Mouse (Mus musculus) midbrain, postnatal 0 days (tissue): ENCODE results near the gene Macf1. TPM values are rescaled to one million over a fixed set of nuclear protein-coding genes. Genes with fewer than 3 reads are reported as not detected.
A peak's percentile ranks its signal among the peaks of the same experiment; 100 is the strongest.
"Not testable (repeated sequence)": the region's sequence is repeated elsewhere in the genome, so short reads cannot be mapped to it uniquely, and the experiment has no call there.

ENCODE experiments used
- ATAC-seq: fragments of 200-750 bp; cut with Nextera tagmentation; 2 replicates; pipeline ENCODE4 v1.8.0; 2017; ENCODE audit warnings: moderate number of reproducible peaks, mild to moderate bottlenecking, moderate TSS enrichment, moderate library complexity; ENCODE audit not compliant: low FRiP score
- DNase-seq: peaks from one replicate; pipeline ENCODE4 v3.0.0-alpha.2; 2015; ENCODE audit warnings: low spot score
- H3K27ac ChIP-seq: fragments of 300-500 bp; sonication (generic); 2 replicates; pipeline ENCODE4 v1.5.1; 2014; ENCODE audit warnings: low read depth, mild to moderate bottlenecking, low read length, mixed read lengths
- H3K27me3 ChIP-seq: fragments of 300-500 bp; sonication (generic); 2 replicates; pipeline ENCODE4 v1.6.1; 2014; ENCODE audit warnings: low read length, control low read depth, mixed read lengths; ENCODE audit not compliant: insufficient read depth
- H3K36me3 ChIP-seq: fragments of 300-500 bp; sonication (generic); 2 replicates; pipeline ENCODE4 v1.6.1; 2014; ENCODE audit warnings: low read length, control low read depth, mixed read lengths; ENCODE audit not compliant: insufficient read depth
- H3K4me1 ChIP-seq: fragments of 300-500 bp; sonication (generic); 2 replicates; pipeline ENCODE4 v1.6.1; 2014; ENCODE audit warnings: mild to moderate bottlenecking, control low read depth, antibody characterized with exemption, low read length, mixed read lengths; ENCODE audit not compliant: insufficient read depth
- H3K4me2 ChIP-seq: fragments of 300-500 bp; sonication (generic); 2 replicates; pipeline ENCODE4 v1.6.1; 2014; ENCODE audit warnings: low read depth, mild to moderate bottlenecking, low read length, mixed read lengths; ENCODE audit not compliant: poor library complexity, severe bottlenecking
- H3K4me3 ChIP-seq: fragments of 300-500 bp; sonication (generic); 2 replicates; pipeline ENCODE4 v1.5.1; 2014; ENCODE audit warnings: low read depth, mild to moderate bottlenecking, low read length, moderate library complexity
- H3K9ac ChIP-seq: fragments of 300-500 bp; sonication (generic); replicated peaks from 2 replicates; pipeline ENCODE4 v1.6.1; 2014; ENCODE audit warnings: mild to moderate bottlenecking, low read length, moderate library complexity, mixed read lengths; ENCODE audit not compliant: poor library complexity, severe bottlenecking
- H3K9me3 ChIP-seq: fragments of 300-500 bp; sonication (generic); 2 replicates; pipeline ENCODE4 v1.6.1; 2016; ENCODE audit warnings: low read length, control low read depth
- CTCF ChIP-seq: IDR thresholded peaks from 2 replicates; pipeline ENCODE4 v1.5.1; 2016; ENCODE audit warnings: antibody characterized with exemption, mild to moderate bottlenecking
- WGBS: fragments of 180-500 bp; shearing (Covaris S2); extraction: QIAGEN DNeasy Blood & Tissue Kit; methylation state at CpG from one replicate; pipeline ENCODE4 v1.1.7; 2014; 5-methylcytosine and 5-hydroxymethylcytosine counted together
- polyA plus RNA-seq: library from polyadenylated mRNA; unstranded; fragments of >200 nt; fragmentation: Nextera tagmentation; extraction: Ambion mirVana; gene quantifications from 2 replicates; pipeline ENCODE4 v1.2.1, GENCODE M21; 2015
- total RNA-seq: library from RNA; depleted of rRNA; stranded (reverse); fragments of >200 nt; gene quantifications from 2 replicates; pipeline ENCODE4 v1.2.3, GENCODE M21; 2014

Macf1 gene
- total and polyA plus RNA-seq, 2 experiments from 2014 or later = 73.3 to 338 TPM

DNA sequence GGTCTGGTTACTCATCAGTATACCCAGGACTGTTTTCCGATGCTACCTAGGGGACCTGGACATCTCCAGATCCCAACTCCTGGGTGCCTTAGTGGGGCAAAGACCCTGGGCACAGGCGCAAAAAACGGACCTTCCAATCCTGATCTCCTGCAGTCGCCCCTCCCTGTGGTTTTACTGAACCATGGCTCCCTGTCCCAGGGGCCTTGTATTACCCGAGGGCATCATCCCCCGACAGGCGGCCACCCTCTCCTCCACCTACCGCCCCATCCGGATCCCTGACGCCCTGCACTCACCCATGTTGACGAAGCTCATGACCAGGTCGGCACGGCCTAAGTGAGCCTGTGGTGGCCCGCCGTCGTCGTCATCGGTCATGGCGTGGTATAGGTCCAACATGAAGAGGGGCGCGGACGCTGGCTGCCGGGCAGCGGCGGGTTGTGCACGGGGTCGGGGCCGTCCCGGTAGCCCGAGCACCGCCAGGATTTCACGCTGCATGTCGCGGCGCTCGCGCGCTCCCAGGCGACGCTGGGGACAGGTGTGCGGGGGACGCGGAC is 342.0 kb downstream of the Macf1 start:
- WGBS = 3% methylated on average over 43 of the region's 43 CpGs
- no peaks in the 10 kb centered on the region for H3K9me3 ChIP-seq
- ATAC-seq (peak; percentile 36), DNase-seq (no peak)
- no peak overlapping the region for H3K27ac ChIP-seq
- H3K36me3 ChIP-seq = no peaks in the 10 kb centered on the region
- peak overlapping the region; percentile 62 for H3K4me2 ChIP-seq
- H3K4me3 ChIP-seq = peak overlapping the region; percentile 37
- H3K27me3 ChIP-seq = peaks cover 32% of the 10 kb centered on the region; the same call in 1 of the 2 replicates
- no peaks in the 10 kb centered on the region for H3K4me1 ChIP-seq
- TF ChIP-seq CTCF = no peak
- no peak overlapping the region for H3K9ac ChIP-seq

DNA sequence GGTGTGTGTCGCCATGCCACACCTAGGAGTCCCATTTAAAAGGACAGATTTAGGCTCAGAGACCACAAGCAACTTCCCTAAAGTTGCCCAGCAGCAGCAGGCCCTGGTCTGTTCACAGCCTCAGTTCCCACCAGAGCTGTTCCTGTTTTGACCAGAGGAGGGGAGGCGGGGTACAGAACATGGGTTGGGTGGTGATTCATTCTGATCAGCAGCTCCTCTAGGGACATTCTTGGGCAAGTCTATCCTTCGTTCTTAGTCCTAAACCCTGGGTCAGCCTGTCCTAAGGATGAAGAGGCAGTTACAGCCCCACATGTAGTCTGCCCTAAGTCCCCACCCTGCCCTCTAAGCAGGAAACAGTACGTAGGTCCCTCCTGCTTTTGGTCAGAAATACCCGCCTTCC is 343.9 kb downstream of the Macf1 start:
- WGBS = 67% methylated on average over 5 of the region's 5 CpGs
- Histone ChIP-seq H3K4me2 (no peak overlapping the region), H3K9ac (no peak overlapping the region), H3K27me3 (peaks cover 32% of the 10 kb centered on the region; the same call in 1 of the 2 replicates), H3K4me1 (no peaks in the 10 kb centered on the region), H3K36me3 (no peaks in the 10 kb centered on the region), H3K4me3 (no peak overlapping the region), H3K27ac (no peak overlapping the region), H3K9me3 (no peaks in the 10 kb centered on the region)
- ATAC-seq (no peak), DNase-seq (no peak)
- TF ChIP-seq CTCF = no peak

GRCm38 (mm10) chr4:123337693-123338092 is 346.5 kb downstream of the Macf1 start:
- Histone ChIP-seq H3K27ac (no peak overlapping the region), H3K36me3 (no peaks in the 10 kb centered on the region), H3K9ac (no peak overlapping the region), H3K4me3 (no peak overlapping the region), H3K4me2 (no peak overlapping the region), H3K4me1 (no peaks in the 10 kb centered on the region), H3K27me3 (peaks cover 21% of the 10 kb centered on the region; the same call in 1 of the 2 replicates), H3K9me3 (no peaks in the 10 kb centered on the region)
- WGBS = 71% methylated on average over 4 of the region's 4 CpGs
- DNase-seq (no peak), ATAC-seq (no peak)
- no peak for TF ChIP-seq CTCF

GRCm38 (mm10) chr4:123335796-123336585 is 348.2 kb downstream of the Macf1 start:
- no peak overlapping the region for H3K4me2 ChIP-seq
- no peak overlapping the region for H3K4me3 ChIP-seq
- no peak overlapping the region for H3K27ac ChIP-seq
- ATAC-seq = no peak
- no peak for TF ChIP-seq CTCF
- H3K9me3 ChIP-seq = no peaks in the 10 kb centered on the region
- peaks cover 9% of the 10 kb centered on the region; the same call in 1 of the 2 replicates for H3K27me3 ChIP-seq
- H3K4me1 ChIP-seq = no peaks in the 10 kb centered on the region
- 67% methylated on average over 14 of the region's 14 CpGs for WGBS
- no peaks in the 10 kb centered on the region for H3K36me3 ChIP-seq
- no peak overlapping the region for H3K9ac ChIP-seq
- no peak for DNase-seq

GRCm38 (mm10) chr4:123335244-123335643 is 348.9 kb downstream of the Macf1 start:
- H3K4me3 ChIP-seq, H3K9me3 ChIP-seq, DNase-seq, H3K4me1 ChIP-seq, H3K27ac ChIP-seq, H3K9ac ChIP-seq, H3K36me3 ChIP-seq, H3K27me3 ChIP-seq, H3K4me2 ChIP-seq, ATAC-seq: not testable (repeated sequence)
- WGBS = 81% methylated on average over 10 of the region's 10 CpGs

- ATAC-seq (no peak), DNase-seq (no peak)
- no peaks in the 10 kb centered on the region for H3K27me3 ChIP-seq
- no peaks in the 10 kb centered on the region for H3K9me3 ChIP-seq
- no peaks in the 10 kb centered on the region for H3K4me1 ChIP-seq
- H3K4me3 ChIP-seq = no peak overlapping the region
- WGBS = 83% methylated on average over 3 of the region's 3 CpGs
- no peak overlapping the region for H3K27ac ChIP-seq
- no peak overlapping the region for H3K4me2 ChIP-seq
- TF ChIP-seq CTCF = no peak
- H3K36me3 ChIP-seq = no peaks in the 10 kb centered on the region
- H3K9ac ChIP-seq = no peak overlapping the region
Measured at GRCm38 (mm10) chr4:123334177-123334576, 350.0 kb downstream of the Macf1 start.
